Mouse (Mus musculus) liver, embryonic 16.5 days (tissue): Measurements from ENCODE around the gene Dock2. TPM values are rescaled to one million over a fixed set of nuclear protein-coding genes. Genes with fewer than 3 reads are reported as not detected.
"Not testable (repeated sequence)": the region's sequence is repeated elsewhere in the genome, so short reads cannot be mapped to it uniquely, and the experiment has no call there.

Experiments used
- ATAC-seq: fragments of 200-750 bp; cut with Nextera tagmentation; 2 replicates; pipeline ENCODE4 v1.8.0; 2017; ENCODE audit warnings: low read depth, mild to moderate bottlenecking, moderate number of reproducible peaks, moderate library complexity
- H3K27ac ChIP-seq: fragments of 300-500 bp; sonication (generic); 2 replicates; pipeline ENCODE4 v1.5.1; 2014; ENCODE audit warnings: mild to moderate bottlenecking, low read length
- H3K27me3 ChIP-seq: fragments of 300-500 bp; sonication (generic); 2 replicates; pipeline ENCODE4 v1.6.1; 2014; ENCODE audit warnings: low read depth, low read length, mixed read lengths; ENCODE audit not compliant: control insufficient read depth, insufficient read depth
- H3K36me3 ChIP-seq: fragments of 300-500 bp; sonication (generic); 2 replicates; pipeline ENCODE4 v1.6.1; 2014; ENCODE audit warnings: mild to moderate bottlenecking; ENCODE audit not compliant: control insufficient read depth, insufficient read depth
- H3K4me1 ChIP-seq: fragments of 300-500 bp; sonication (generic); 2 replicates; pipeline ENCODE4 v1.6.1; 2014; ENCODE audit warnings: low read depth, low read length, mixed read lengths; ENCODE audit not compliant: control insufficient read depth
- H3K4me2 ChIP-seq: fragments of 300-500 bp; sonication (generic); 2 replicates; pipeline ENCODE4 v1.6.1; 2014; ENCODE audit warnings: low read depth, low read length, mixed read lengths
- H3K4me3 ChIP-seq: fragments of 300-500 bp; sonication (generic); 2 replicates; pipeline ENCODE4 v1.5.1; 2014; ENCODE audit warnings: low read depth, mild to moderate bottlenecking, low read length
- H3K9ac ChIP-seq: fragments of 300-500 bp; sonication (generic); 2 replicates; pipeline ENCODE4 v1.6.1; 2014; ENCODE audit warnings: low read depth, low read length
- H3K9me3 ChIP-seq: fragments of 300-500 bp; sonication (generic); replicated peaks from 2 replicates; pipeline ENCODE4 v1.6.1; 2016; ENCODE audit warnings: low read length; ENCODE audit not compliant: control insufficient read depth
- WGBS: fragments of 180-500 bp; shearing (Covaris S2); extraction: QIAGEN DNeasy Blood & Tissue Kit; methylation state at CpG from one replicate; pipeline ENCODE4 v1.1.7; 2014; ENCODE audit not compliant: insufficient replicate concordance; 5-methylcytosine and 5-hydroxymethylcytosine counted together
- polyA plus RNA-seq: library from polyadenylated mRNA; unstranded; fragments of >200 nt; fragmentation: Nextera tagmentation; extraction: Ambion mirVana; gene quantifications from 2 replicates; pipeline ENCODE4 v1.2.1, GENCODE M21; 2015

Dock2 gene
- polyA plus RNA-seq, 1 experiment from 2014 or later, result 5.3 TPM

GRCm38 (mm10) chr11:34236091-34236759 lies 547.5 kb downstream of the Dock2 start:
- Histone ChIP-seq H3K4me3 (no peak overlapping the region), H3K4me1 (no peaks in the 10 kb centered on the region), H3K27me3 (no peaks in the 10 kb centered on the region), H3K27ac (no peak overlapping the region), H3K36me3 (no peaks in the 10 kb centered on the region), H3K4me2 (no peak overlapping the region), H3K9me3 (no peaks in the 10 kb centered on the region), H3K9ac (no peak overlapping the region)
- no peak for ATAC-seq
- 27% methylated on average over 5 of the region's 5 CpGs for WGBS

- Histone ChIP-seq H3K36me3 (no peaks in the 10 kb centered on the region), H3K27me3 (no peaks in the 10 kb centered on the region), H3K4me2 (no peak overlapping the region), H3K4me3 (no peak overlapping the region), H3K9ac (no peak overlapping the region), H3K9me3 (no peaks in the 10 kb centered on the region), H3K27ac (no peak overlapping the region), H3K4me1 (no peaks in the 10 kb centered on the region)
- ATAC-seq, result no peak
- WGBS, result 38% methylated on average over 6 of the region's 6 CpGs
Measured at GRCm38 (mm10) chr11:34228758-34229364, 554.8 kb downstream of the Dock2 start.

GRCm38 (mm10) chr11:34227180-34227579 lies 556.5 kb downstream of the Dock2 start:
- Histone ChIP-seq H3K9me3 (no peaks in the 10 kb centered on the region), H3K27ac (no peak overlapping the region), H3K4me2 (no peak overlapping the region), H3K4me3 (no peak overlapping the region), H3K36me3 (no peaks in the 10 kb centered on the region), H3K4me1 (no peaks in the 10 kb centered on the region), H3K27me3 (no peaks in the 10 kb centered on the region), H3K9ac (no peak overlapping the region)
- WGBS, result 54% methylated on average over 1 of the region's 1 CpGs
- ATAC-seq, result no peak

- not testable (repeated sequence) for H3K4me2 ChIP-seq
- 61% methylated on average over 4 of the region's 4 CpGs for WGBS
Measured at GRCm38 (mm10) chr11:34220596-34220995, 563.1 kb downstream of the Dock2 start.

GRCm38 (mm10) chr11:34212853-34213252 lies 570.8 kb downstream of the Dock2 start:
- WGBS, result 16% methylated on average over 5 of the region's 5 CpGs
- Histone ChIP-seq H3K9me3 (no peaks in the 10 kb centered on the region), H3K4me1 (no peaks in the 10 kb centered on the region), H3K4me2 (no peak overlapping the region), H3K9ac (no peak overlapping the region), H3K4me3 (no peak overlapping the region), H3K27ac (no peak overlapping the region), H3K27me3 (no peaks in the 10 kb centered on the region), H3K36me3 (no peaks in the 10 kb centered on the region)
- no peak for ATAC-seq

More at GRCm38 (mm10) chr11:34220596-34220995, 563.1 kb downstream of the Dock2 start:
- not testable (repeated sequence) for ATAC-seq, H3K9me3 ChIP-seq, H3K36me3 ChIP-seq, H3K9ac ChIP-seq, H3K27ac ChIP-seq, H3K27me3 ChIP-seq, H3K4me1 ChIP-seq, H3K4me3 ChIP-seq

GRCm38 (mm10) chr11:34207989-34208388 lies 575.7 kb downstream of the Dock2 start, which contains the start of gene Foxi1:
Gene Foxi1, minus strand, starts transcription at chr11:34208089.
- Histone ChIP-seq H3K4me2 (no peak within 1 kb of the TSS), H3K27ac (no peak within 1 kb of the TSS), H3K9ac (no peak within 1 kb of the TSS), H3K36me3 (no peaks in the 10 kb centered on the region), H3K4me1 (no peaks in the 10 kb centered on the region), H3K4me3 (no peak within 1 kb of the TSS), H3K9me3 (no peaks in the 10 kb centered on the region), H3K27me3 (no peaks in the 10 kb centered on the region)
- WGBS, result 63% methylated on average over 10 of the region's 10 CpGs
- ATAC-seq, result no peak

GRCm38 (mm10) chr11:34202769-34203168 lies 580.9 kb downstream of the Dock2 start:
- H3K9ac ChIP-seq, result no peak overlapping the region
- no peak overlapping the region for H3K4me3 ChIP-seq
- no peaks in the 10 kb centered on the region for H3K36me3 ChIP-seq
- ATAC-seq, result no peak
- 24% methylated on average over 1 of the region's 1 CpGs for WGBS
- no peak overlapping the region for H3K27ac ChIP-seq
- no peaks in the 10 kb centered on the region for H3K9me3 ChIP-seq
- no peaks in the 10 kb centered on the region for H3K4me1 ChIP-seq
- H3K27me3 ChIP-seq, result no peaks in the 10 kb centered on the region
- H3K4me2 ChIP-seq, result no peak overlapping the region

GRCm38 (mm10) chr11:34195142-34195541 lies 588.5 kb downstream of the Dock2 start:
- Histone ChIP-seq H3K4me1 (no peaks in the 10 kb centered on the region), H3K27me3 (no peaks in the 10 kb centered on the region), H3K4me3 (no peak overlapping the region), H3K36me3 (no peaks in the 10 kb centered on the region), H3K4me2 (no peak overlapping the region), H3K27ac (no peak overlapping the region), H3K9ac (no peak overlapping the region), H3K9me3 (no peaks in the 10 kb centered on the region)
- WGBS, result 73% methylated on average over 3 of the region's 3 CpGs
- ATAC-seq, result no peak

GRCm38 (mm10) chr11:34194158-34194941 lies 589.3 kb downstream of the Dock2 start:
- no peaks in the 10 kb centered on the region for H3K36me3 ChIP-seq
- H3K4me2 ChIP-seq, result no peak overlapping the region
- no peak overlapping the region for H3K27ac ChIP-seq
- no peak for ATAC-seq
- H3K4me3 ChIP-seq, result no peak overlapping the region
- H3K4me1 ChIP-seq, result no peaks in the 10 kb centered on the region
- no peaks in the 10 kb centered on the region for H3K9me3 ChIP-seq
- WGBS, result 47% methylated on average over 9 of the region's 9 CpGs
- H3K27me3 ChIP-seq, result no peaks in the 10 kb centered on the region
- H3K9ac ChIP-seq, result no peak overlapping the region
